Mouse (Mus musculus) G1E (cell line): ENCODE results near the gene Gabbr2.

Source experiments
- CTCF ChIP-seq: IDR thresholded peaks from 2 replicates; pipeline ENCODE4 v1.5.1; 2012; ENCODE audit warnings: low read depth, low read length, inconsistent platforms, mixed read lengths
- GATA1 ChIP-seq: IDR thresholded peaks from 2 replicates; pipeline ENCODE4 v1.6.1; 2012; ENCODE audit warnings: borderline replicate concordance, low read length, inconsistent platforms, mixed read lengths
- GATA2 ChIP-seq: IDR thresholded peaks from 2 replicates; pipeline ENCODE4 v1.6.1; 2012; ENCODE audit warnings: low read depth, low read length, inconsistent platforms, borderline replicate concordance
- POLR2AphosphoS5 ChIP-seq: IDR thresholded peaks from 2 replicates; pipeline ENCODE4 v1.6.1; 2012; ENCODE audit warnings: low read depth, low read length, inconsistent platforms; ENCODE audit not compliant: insufficient replicate concordance

DNA sequence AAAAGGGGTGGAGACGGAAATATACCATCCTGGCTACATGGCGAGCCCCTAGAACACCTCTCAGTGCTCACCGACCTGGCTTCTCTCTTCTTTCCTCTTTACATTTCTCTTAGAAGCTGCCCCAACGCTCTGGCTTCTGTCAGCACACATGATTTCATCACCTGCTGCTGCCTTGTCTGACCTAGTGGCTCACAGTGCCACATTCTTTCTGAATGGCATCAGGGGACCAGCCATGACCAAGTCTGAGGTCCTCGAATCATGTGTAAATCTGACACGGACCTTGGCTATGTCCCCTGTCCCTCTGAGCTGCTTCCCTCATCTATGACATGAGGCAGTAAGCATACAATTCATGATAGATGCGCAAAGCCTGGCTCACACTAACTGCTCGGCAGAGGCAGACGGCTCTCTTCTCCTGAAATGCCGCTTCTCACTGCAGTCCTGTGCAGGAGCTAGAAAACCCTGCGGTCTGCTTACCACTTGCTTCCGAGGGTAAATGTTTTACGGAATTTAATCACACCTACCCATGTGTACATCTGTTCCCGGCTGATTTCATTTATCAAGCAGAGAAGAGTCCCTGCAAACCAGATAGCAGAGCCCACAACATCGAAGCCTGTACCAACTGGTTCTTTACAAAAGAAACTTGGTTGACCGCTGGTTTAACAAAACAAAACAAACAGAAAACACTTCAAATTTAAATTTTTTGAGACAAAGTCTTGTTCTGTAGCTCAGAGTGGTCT is 270.7 kb downstream of the Gabbr2 start:
- no peak for TF ChIP-seq POLR2AphosphoS5
- TF ChIP-seq CTCF, result no peak
- no peak for TF ChIP-seq GATA1
- no peak for TF ChIP-seq GATA2
